Mouse (Mus musculus) megakaryocyte, adult 5-6 weeks (primary cell): ENCODE data around the gene Jmjd1c. TPM values are rescaled to one million over a fixed set of nuclear protein-coding genes. Genes with fewer than 3 reads are reported as not detected.

Source experiments
- ATAC-seq: 2 replicates; pipeline ENCODE4 v1.8.0; 2016; ENCODE audit warnings: mild to moderate bottlenecking, inconsistent platforms; ENCODE audit not compliant: poor library complexity, severe bottlenecking
- total RNA-seq, 2 experiments: library from RNA; stranded (forward) in 1 of 2; stranded (reverse) in 1 of 2; fragments of 153-499, 151-499 nt in 1 of 2; fragments of 221-1000, 200-1000 nt in 1 of 2; gene quantifications; 2 replicates each; pipeline versions ENCODE4 v1.2.3 to v1.2.4; 2015 to 2017

Gene Jmjd1c
- total RNA-seq, 2 experiments from 2014 or later, result 69.0 to 96.7 TPM

DNA sequence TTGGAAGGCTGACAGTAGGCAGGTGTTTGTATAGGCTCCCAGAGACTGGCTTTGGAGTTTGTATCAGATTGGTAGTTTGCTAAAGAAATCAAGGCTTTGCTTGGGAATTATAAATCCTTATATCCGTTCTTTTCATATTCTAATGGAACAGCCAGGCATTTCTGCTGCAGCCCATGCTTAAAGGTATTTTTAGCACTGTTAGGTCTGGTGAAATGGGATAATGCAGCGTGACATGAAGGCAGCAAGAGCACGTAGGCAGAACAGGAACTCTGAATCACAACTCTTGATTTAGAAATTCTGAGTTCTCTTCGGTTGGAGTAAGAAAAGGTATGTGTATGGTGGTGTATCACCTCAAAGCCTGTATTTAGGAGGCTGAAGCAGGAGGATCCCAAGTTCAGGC lies 28.2 kb downstream of the Jmjd1c start:
- no peak for ATAC-seq

DNA sequence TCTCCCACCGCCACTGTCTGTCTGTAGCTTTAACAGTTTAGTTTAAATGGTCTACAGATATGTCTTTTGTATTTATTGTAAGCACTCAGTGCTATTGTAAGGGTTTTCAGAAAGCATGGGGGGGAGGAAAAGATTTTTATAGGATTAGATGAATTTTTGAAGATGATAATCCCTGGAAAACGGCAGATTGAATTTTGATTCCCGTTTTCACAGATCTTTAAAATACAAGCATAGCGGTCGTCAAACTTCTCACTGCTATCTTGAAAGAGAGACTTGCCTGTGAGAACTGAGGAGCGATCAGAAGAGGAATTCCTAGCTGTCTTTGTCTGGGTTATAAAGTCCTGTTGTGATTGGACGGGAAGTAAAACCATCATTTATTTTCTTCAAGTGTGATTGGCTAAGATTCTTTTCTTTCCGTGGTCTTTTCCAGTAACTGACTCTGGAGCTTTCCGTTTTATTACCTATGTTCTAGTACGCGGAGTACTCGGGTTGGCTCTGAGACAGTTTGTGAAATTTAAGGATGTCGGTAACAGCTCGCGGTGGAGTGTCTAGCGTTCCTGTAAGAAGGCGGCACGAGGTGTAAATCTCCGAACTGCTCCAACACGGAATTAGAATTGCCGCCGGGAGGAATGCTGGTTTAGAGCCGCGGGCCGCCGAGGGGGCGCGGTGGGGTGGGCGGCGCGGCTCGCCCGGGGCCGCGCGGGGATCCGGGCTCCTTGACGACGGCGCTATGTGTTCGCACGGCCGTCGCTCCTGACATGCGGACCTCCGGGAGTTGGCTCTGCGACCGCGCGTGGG lies 30.3 kb downstream of the Jmjd1c start:
- ATAC-seq, result 0 out of 2 replicates have a peak, but pooled peaks have one; percentile 20

DNA sequence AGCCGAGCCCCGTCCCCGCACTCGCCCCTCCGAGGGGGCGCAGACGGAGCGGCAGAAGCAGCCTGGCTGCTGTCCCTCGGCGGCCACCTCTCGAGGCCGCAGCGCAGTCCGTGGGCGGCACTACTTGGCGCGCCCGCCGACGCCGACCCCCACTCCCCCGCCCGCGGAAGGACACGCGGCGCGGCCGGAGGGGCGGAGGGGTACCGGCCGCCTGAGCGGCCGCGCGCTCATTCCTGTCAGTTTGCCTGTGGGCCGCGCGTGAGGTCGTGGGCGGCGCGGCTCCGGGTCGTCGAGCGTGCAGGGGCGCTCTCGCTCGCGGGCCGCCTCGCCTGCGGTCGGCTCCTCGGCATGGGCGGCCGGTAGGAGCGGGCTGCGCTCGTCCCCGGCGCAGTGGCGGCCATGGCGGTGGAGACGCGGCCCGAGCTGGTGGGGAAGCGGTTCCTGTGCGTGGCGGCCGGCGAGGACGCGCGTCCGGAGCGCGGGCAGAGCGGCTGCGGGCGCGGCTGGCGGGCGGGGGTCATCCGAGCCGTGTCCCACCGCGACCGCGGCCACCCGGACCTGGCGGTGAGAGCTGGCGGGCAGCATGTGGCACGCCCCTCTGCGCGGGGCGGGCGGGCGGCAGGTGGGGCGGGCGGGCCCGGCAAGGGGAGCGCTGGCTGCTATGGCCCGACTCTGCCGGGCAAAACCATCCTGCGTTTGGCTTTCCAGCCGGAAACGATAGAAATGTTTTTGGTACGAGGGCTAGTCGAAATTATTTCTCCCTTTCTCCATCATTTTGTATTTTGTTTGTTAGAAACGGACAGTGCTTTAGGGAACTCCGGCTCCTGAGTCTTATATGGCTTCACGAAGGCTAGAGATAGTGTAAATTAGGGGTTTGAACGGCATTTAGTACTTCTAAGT lies 31.2 kb downstream of the Jmjd1c start:
- ATAC-seq, result peak; percentile 77

DNA sequence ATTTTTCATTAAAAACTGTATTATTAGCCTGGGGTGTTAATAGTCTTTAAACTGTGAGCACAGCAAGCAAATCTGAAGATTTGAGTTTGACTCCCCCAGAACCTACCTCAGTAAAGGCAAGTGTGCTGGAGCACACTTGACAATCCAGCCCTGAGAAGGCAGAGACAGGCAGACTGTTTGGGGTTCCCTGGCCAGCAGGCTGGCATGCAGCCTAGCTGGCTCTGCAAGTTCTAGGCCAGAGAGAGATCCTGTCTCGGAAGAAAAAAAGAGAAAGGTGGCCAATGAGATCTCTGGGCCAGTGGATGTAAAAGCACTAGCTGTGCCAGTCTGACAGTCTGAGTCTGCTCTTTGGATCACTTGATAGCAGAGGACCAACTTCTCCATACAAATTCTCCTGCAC lies 33.6 kb downstream of the Jmjd1c start:
- no peak for ATAC-seq

DNA sequence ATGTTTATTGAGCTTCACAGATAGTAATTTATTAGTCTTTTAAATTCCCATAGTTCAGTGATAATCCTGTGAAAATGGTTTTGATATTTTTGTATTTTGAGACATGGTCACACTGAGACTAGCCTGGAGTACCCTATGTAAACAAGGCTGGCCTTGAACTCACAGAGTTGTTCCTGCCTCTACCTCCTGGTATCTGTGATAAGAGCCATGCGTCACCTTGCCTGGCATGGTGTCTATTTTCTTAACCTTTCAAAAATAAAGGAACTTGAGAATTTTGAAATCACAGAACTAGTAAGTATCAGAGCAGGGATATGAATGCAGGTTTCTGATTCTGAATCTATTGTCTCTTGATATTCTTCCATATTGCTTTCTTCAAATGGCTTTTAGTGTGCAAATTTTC lies 35.8 kb downstream of the Jmjd1c start:
- ATAC-seq, result 0 out of 2 replicates have a peak, but pooled peaks have one; percentile 17

DNA sequence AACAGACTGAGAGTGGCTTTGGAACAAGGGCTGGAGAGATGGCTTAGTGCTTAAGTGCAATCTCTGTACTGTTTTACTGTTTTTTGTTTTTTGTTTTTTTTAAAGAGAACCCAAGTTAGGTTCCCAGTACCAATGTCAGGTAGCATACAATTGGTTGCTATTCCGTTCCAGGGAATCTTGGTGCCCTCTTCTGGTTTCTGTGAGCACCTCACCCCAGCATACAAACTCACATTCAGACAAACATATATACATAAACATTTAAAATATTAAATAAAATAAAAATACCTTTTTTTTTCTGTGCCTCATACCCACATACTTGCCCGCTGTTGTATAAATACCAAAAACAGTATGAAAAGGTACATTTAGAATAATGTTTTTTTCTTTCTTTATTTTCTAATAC lies 38.4 kb downstream of the Jmjd1c start:
- no peak for ATAC-seq

DNA sequence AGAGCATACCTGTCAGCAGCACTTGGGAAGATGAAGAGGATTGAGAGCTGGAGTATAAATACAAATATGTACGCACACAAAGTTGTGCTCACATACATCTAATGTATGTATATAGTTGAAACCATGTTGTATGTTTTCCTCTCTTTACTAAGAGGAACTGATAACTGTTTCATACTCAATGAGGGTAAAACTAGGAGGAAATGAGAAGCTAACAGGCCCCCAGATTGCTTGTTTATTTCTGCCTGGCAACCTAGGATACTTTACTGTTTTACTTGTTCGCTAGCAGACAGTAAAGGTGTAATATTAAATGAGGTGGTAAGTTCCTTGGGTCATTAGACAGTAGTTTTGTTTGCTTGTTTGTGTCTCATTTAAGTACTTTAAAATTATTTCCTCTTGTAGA lies 41.5 kb downstream of the Jmjd1c start:
- ATAC-seq, result peak; percentile 47; the same call in 1 of the 2 replicates

DNA sequence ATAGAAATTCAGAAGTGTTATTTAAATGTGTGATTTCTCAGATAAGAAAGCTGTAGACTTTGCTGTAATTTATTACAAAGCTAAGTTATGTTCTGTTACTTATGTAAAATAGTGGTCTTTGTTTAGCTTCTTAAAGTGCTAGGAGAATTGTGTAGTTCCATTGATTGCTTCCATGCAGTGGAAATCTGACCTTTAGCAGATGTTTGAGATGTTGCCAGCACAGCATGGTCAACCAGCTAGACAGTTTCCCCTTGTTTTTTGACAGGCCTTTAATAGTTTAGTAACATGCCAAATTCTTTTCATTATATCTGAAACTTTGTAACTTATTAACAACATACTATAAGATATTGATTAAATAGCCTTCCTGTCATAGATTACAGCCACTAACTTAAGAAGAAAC lies 47.7 kb downstream of the Jmjd1c start:
- ATAC-seq, result no peak

DNA sequence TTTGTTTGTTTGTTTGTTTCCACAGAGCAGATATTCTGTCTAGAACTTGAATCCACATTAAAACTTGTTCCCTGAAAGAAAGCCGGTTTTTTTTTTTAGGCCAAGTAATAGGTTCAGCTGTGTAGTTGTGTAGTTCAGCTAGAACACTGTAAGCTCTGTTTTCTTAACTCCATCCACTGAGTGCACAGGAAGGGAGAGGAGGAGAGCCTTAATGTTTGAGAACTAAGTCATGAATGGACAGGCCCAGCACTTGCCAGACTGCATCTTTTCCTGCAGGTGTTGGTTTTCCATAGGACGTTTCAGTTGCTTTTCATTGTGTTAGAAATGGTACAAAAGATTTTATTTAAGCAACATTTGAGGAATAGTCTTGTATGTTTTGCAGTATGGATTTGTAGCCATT lies 48.3 kb downstream of the Jmjd1c start:
- no peak for ATAC-seq

DNA sequence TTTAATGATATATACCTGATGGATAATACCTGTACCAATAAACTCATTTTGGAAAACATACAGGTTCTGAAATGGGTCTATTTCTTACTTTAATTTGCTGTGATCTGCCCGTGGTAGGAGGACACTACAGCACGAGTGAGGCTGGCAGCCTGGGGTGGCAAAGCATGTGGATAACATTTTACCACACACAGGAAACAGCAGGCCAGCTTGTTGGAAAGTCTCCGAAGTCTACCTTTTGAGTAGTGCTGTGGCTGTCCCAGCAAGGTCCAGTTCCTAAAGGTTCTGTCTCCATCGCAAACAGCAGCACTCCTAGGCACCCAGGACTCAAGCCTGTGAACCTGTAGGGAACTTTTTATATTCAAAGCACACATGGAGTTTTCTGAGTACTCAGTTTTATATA lies 49.7 kb downstream of the Jmjd1c start:
- ATAC-seq, result no peak

DNA sequence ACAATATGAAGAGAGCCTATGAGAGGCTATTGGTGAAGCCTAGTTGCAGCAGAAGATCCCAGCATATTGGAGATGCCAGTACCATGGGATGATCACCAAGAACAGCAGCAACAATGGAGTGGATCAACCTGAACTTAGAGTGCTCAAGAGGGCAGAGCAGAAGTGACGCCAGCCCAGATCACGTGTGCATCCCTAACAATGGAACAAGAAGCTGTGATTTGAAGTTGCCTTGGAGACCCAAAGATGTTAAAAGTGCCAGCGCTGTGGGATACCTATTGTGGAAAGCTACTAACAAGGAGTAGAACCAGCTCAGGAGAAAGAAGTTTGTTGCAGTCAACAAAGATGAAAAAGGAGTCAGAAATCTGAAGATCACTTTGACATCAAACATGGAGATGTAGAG lies 55.8 kb downstream of the Jmjd1c start:
- no peak for ATAC-seq

DNA sequence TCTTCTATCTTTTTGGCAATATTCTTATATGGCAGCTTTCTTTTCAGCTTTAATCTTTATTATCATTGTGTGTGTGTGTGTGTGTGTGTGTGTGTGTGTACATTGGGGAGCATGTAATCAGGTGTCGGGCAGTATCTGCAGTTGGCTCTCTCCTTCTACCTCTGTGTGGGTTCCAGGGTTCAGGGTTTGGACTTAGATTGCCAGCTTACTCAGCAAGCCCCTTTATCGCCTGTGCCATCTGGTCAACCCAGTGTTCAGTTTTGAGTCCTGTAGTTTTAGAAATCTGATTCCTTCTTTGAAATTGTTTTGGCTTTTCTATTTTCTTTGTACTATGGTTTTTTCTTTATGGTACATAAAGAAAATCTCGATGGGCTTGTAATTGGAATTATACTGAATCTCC lies 58.7 kb downstream of the Jmjd1c start:
- ATAC-seq, result no peak

DNA sequence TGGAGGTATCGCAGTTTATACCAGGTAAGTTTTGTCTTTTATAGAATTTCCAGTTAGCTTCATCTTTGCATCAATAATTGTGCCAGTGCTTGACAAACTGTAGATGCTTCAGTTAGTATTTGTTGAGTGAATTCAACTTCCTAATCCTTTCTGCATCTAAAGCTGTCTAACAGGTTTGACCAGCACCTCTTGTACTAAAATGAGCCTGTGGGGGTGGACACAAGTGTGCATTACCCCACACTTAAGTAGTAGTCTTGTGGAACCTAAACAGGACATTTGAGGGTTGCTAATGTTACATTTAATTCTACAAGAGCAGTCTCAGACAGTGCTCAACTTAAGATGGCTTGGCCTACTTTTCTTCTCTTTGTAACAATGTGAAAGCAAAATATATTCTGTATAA lies 78.1 kb downstream of the Jmjd1c start:
- ATAC-seq, result no peak

DNA sequence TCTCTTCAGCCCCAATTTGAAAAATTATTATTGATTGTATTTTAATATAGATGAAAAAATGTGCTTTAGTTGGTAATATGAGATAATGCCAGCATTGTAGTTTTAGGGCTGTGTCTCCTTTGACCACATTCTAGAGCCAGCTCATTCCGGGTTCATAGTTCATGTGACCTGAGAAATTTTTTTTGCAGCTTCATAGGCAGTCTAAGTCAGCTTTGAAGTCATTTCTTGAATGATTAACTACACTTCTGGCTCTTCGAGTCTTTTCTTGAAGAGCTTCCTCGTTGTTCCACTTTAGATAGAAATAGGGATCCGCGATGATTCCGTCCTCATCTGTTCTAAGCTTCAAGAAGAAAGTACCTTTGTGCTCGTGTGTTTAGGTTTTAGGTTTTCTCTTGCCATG lies 80.1 kb downstream of the Jmjd1c start:
- no peak for ATAC-seq

DNA sequence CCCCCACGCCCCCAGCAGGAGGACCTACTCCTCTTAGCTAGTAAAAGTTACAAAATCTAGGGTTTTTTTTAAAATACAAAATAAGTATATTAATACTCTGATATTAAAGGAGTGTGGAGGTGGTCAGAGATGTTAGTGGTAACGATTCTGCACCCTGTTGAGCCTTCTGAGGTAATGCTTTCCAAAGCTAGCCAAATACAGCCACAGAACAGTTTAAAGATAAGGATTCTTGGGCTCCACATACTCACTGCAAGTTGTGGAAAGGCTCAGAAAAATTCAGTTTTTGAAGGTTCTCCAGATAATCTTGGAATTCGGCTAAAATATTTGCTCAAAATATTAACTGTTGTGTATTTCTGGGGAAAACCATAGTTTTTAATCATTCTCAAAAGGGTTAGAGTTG lies 81.0 kb downstream of the Jmjd1c start:
- no peak for ATAC-seq

DNA sequence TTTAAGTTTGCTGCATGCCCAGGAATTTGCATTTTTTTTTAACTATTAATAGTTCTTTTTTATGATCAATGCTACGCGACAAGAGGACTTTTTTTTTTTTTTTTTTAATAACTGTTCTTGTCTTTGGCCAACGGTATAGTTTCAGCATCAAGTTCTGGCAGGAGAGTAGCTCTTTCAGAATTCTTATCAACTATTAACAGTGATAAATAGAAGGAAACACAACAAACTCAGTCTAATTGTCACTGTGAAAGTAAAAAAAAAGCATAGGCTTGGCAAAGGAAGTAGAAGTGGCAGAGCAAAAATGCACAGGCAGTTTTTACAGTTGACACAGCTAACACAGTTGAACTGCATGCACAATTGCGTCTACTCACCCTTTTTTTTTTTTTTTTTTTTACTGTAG lies 81.5 kb downstream of the Jmjd1c start:
- no peak for ATAC-seq

DNA sequence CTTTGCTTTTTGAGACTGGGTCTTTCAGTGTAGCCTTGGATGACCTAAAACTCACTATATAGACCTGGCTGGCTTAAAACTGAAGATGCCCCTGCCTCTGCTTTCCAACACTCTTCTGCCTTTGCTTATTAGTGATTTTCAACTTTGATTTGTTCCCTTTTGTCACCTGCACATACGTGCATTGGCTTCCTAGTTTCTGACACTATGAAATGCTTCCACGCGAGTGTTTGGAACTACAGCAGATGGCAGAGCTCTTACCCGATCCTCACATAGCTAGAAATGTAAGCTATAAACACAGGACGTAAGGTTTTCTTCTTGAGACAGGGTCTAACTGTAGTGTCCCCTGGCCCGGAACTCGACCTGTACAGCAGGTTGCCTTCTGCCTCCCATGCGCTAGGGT lies 84.1 kb downstream of the Jmjd1c start:
- no peak for ATAC-seq

DNA sequence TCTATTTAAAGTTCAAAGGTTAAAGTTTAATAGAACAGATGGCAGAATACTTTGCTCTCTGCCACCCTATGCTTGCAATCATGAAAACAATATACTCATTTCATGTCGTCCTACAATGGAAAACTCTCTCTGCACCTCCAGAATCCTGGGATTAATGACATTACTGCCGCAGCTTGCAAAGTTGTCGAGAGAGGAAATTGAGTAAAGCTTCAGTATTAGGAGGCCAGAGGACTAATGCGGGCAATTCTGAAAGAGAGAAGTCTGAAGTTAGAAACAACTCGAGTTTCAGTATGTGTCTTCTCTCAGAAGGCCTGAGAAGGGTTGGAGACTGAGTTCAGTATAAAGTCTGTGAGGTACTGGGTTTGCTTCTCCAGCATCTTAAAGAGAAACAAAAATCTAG lies 84.9 kb downstream of the Jmjd1c start:
- ATAC-seq, result no peak

DNA sequence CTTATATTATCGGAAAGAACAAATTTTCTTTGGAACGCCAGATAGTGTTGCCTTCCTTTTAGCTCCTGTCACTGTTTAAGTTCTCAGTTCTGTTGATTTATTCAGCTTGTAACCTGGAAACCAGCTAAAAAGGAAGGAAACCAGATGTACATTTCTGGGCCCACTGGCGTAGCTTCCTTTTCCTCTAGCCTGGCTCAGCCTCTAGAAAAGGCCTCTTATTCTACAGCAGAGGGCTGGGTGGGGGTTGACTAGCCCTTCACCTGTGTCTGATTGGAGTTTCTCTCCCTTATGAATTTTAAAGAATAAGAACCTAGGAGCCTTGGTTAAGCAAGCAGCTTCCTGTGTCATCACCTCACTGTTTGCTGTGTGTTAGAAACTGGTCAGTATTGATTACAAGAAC lies 86.7 kb downstream of the Jmjd1c start:
- peak; percentile 29 for ATAC-seq

DNA sequence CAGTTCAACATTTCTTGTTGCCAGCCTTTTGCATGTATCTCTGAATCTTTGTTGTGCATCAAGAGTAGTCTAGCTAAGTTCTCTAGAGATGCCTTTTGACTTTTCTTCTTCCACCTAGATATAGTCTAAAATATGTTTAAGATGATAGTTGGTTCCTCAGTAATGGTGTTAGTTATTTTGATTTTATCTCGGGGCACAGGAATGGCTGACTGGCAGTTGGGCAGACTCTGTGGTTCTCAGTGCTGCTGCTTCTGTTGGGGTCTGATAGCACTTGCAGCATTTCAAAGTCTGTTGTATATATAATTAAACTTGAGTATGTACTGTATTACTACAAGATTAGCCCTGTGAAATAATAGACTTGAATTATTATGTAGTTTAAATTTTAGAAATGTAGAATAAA lies 87.2 kb downstream of the Jmjd1c start:
- no peak for ATAC-seq

DNA sequence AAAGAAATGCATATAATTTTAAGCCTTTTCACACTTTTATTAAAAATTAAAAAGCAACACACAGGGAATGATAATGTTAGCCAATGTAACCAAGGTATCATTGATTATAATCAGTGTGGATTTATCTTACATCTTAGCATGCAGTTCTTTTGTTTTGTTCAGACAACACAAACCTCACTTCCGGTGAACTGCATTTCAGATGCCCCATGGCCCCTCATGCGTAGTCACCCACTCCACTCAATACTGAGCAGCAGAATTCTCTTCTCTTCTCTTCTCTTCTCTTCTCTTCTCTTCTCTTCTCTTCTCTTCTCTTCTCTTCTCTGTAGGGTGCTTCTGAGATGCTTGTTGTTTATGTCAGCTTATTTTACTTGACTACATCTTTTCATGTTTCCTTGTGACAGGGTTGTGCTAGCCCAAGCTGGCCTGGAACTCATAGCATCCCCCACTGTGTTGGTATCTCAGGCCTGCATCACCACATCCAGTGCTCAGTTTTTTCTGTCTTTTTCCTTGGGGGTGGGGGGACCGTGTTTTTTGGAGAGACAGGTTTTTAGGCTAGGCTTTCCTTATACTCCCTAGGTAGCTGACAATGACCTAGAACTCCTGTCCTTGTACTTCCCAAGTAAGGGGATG lies 88.6 kb downstream of the Jmjd1c start:
- no peak for ATAC-seq
